In genomic region chrX:101334606-101335005, GRCm38 (mm10) we compare ENCODE assay signal across 10 mouse cellular contexts. TPM values are rescaled to one million over a fixed set of nuclear protein-coding genes. Genes with fewer than 3 reads are reported as not detected.
DNase-seq lines count a peak whose midpoint lies in the region; ATAC-seq and TF ChIP-seq lines count a peak whose summit lies in the region.
"Had no signal": no experiment of that assay in that cellular context is flagged by ENCODE, and none has a peak within 500 bp of the region (broad histone marks: within the 10 kb centered on the region; RNA-seq: fewer than 3 reads in every experiment).

No protein-coding gene starts in this region.

- 86% methylated on average over 5 of the region's 5 CpGs for WGBS in heart, adult 2 months
- 81% methylated on average over 5 of the region's 5 CpGs for WGBS in heart, embryonic 10.5 days
- 82% methylated on average over 5 of the region's 5 CpGs for WGBS in neural tube, embryonic 15.5 days
- 88% methylated on average over 5 of the region's 5 CpGs for WGBS in limb, embryonic 10.5 days

- no peaks in the 10 kb centered on the region for H3K9me3 ChIP-seq in heart, embryonic 10.5 days
- H3K9me3 ChIP-seq in neural tube, embryonic 15.5 days (replicated peaks) = no peaks in the 10 kb centered on the region
- H3K9me3 ChIP-seq in limb, embryonic 10.5 days (replicated peaks) = no peaks in the 10 kb centered on the region

- H3K27me3 ChIP-seq in heart, adult 2 months (ENCODE audit: control insufficient read depth, insufficient read depth, low read length) = no peaks in the 10 kb centered on the region
- peaks cover 7% of the 10 kb centered on the region; the same call in 1 of the 2 replicates for H3K27me3 ChIP-seq in heart, embryonic 10.5 days (ENCODE audit: insufficient read depth, poor library complexity, severe bottlenecking)
- no peaks in the 10 kb centered on the region for H3K27me3 ChIP-seq in neural tube, embryonic 15.5 days (replicated peaks)
- H3K27me3 ChIP-seq in limb, embryonic 10.5 days (ENCODE audit: low read depth, poor library complexity, severe bottlenecking) = peaks cover 67% of the 10 kb centered on the region

- H3K4me1 ChIP-seq in heart, adult 2 months (ENCODE audit: control insufficient read depth, insufficient read depth, low read length) = no peaks in the 10 kb centered on the region; the same call in 1 of the 2 replicates
- 0 out of 2 replicates have a peak, but pooled peaks cover 4% of the 10 kb centered on the region for H3K4me1 ChIP-seq in heart, embryonic 10.5 days
- H3K4me1 ChIP-seq in neural tube, embryonic 15.5 days = peaks cover 6% of the 10 kb centered on the region; the same call in 1 of the 2 replicates
- peaks cover 5% of the 10 kb centered on the region for H3K4me1 ChIP-seq in limb, embryonic 10.5 days

- ATAC-seq in neural tube, embryonic 15.5 days (ENCODE audit: low FRiP score) = no peak
- ATAC-seq: inflammation-experienced regulatory T-cells, adult 6 months had no signal

- H3K27ac ChIP-seq in heart, adult 2 months = no peak overlapping the region
- no peak overlapping the region for H3K27ac ChIP-seq in heart, embryonic 10.5 days
- H3K27ac ChIP-seq in neural tube, embryonic 15.5 days (replicated peaks) = no peak overlapping the region
- H3K27ac ChIP-seq in limb, embryonic 10.5 days = no peak overlapping the region

- TF ChIP-seq CTCF in heart, adult 2 months (IDR thresholded peaks at IDR 0.05) = peak; percentile 62

- DNase-seq in heart, adult 2 months = no peak
- DNase-seq in heart, embryonic 10.5 days (ENCODE audit: low spot score) = no peak
- DNase-seq in neural tube, embryonic 10.5 days (ENCODE audit: extremely low spot score, low spot score) = peak; percentile 27
- DNase-seq in limb, embryonic 10.5 days (ENCODE audit: low spot score) = peak; percentile 35
- peak; percentile 22 to 38 for DNase-seq in thymus, postnatal 36 days
- no peak for DNase-seq in cerebellum, adult 8-10 months
- no peak for DNase-seq in left cerebral cortex, postnatal 25 days (ENCODE audit: low spot score in 2 of 2)

- intact Hi-C loops in heart, adult 2 months (cut with DNase I) = loop anchor here (5.0 kb wide), 3 partner anchors 62 to 88 kb away; partner anchors contain the start of genes Foxo4, Med12 and Zmym3
- intact Hi-C loops in left cerebral cortex, postnatal 25 days (cut with DNase I) = loop anchor here (5.0 kb wide), 1 partner anchor 112 kb away; the partner anchor contains the start of gene Snx12

- TF ChIP-seq EP300 in heart, adult 2 months (IDR thresholded peaks at IDR 0.05; ENCODE audit: insufficient read depth, low read depth, low read length) = no peak

- TF ChIP-seq POLR2A in heart, adult 2 months (IDR thresholded peaks at IDR 0.05; ENCODE audit: insufficient read depth, low read depth, low read length) = no peak

- no peaks in the 10 kb centered on the region for H3K36me3 ChIP-seq in heart, adult 2 months (ENCODE audit: control insufficient read depth, insufficient read depth, low read length)
- H3K36me3 ChIP-seq in heart, embryonic 10.5 days = no peaks in the 10 kb centered on the region
- H3K36me3 ChIP-seq in neural tube, embryonic 15.5 days = no peaks in the 10 kb centered on the region
- no peaks in the 10 kb centered on the region for H3K36me3 ChIP-seq in limb, embryonic 10.5 days

- H3K4me2 ChIP-seq in neural tube, embryonic 15.5 days = no peak overlapping the region

- no peak overlapping the region for H3K4me3 ChIP-seq in heart, adult 2 months
- no peak overlapping the region for H3K4me3 ChIP-seq in heart, embryonic 10.5 days
- H3K4me3 ChIP-seq in neural tube, embryonic 15.5 days (replicated peaks) = no peak overlapping the region
- no peak overlapping the region for H3K4me3 ChIP-seq in limb, embryonic 10.5 days

- no peaks in the 10 kb centered on the region for H3K79me2 ChIP-seq in heart, adult 2 months (replicated peaks; ENCODE audit: control insufficient read depth, insufficient read depth, low read length)

- no peak overlapping the region for H3K9ac ChIP-seq in heart, adult 2 months (ENCODE audit: low read depth, low read length)
- no peak overlapping the region for H3K9ac ChIP-seq in neural tube, embryonic 15.5 days (replicated peaks)

RNA-seq across cellular contexts. Expression of gene Nlgn3, which starts 35.6 kb away (rescaled TPM):
- 1 to 10 TPM in 1 of 2 experiments, under 1 TPM in 1; 0.42 to 1.0 TPM for total RNA-seq in heart, adult 2 months (2021)
- polyA plus RNA-seq in heart, adult 2 months (2012; rRNA removed) = 0.20 and 1.1 TPM in 2 replicates
- 2.2 and 2.4 TPM in 2 replicates for polyA plus RNA-seq in heart, embryonic 10.5 days (2016; fragmentation: Nextera tagmentation; extraction: Ambion mirVana)
- 72.1 and 77.2 TPM in 2 replicates for polyA plus RNA-seq in neural tube, embryonic 15.5 days (2015; fragmentation: Nextera tagmentation; extraction: Ambion mirVana)
- polyA plus RNA-seq in limb, embryonic 10.5 days (2016; fragmentation: Nextera tagmentation; extraction: Ambion mirVana) = 1.6 and 7.8 TPM in 2 replicates
- total RNA-seq in left cerebral cortex, postnatal 25 days (2021) = 100 to 1,000 TPM; 174 to 180 TPM
- total RNA-seq: common myeloid progenitor, adult 5-6 weeks had no signal

RNA-seq across cellular contexts. Expression of gene Gjb1, which starts 41.6 kb away (rescaled TPM):
- total RNA-seq in heart, adult 2 months (2021) = not detected
- polyA plus RNA-seq in heart, adult 2 months (2012; rRNA removed) = 0.12 and 0.56 TPM in 2 replicates
- 0.43 and 6.9 TPM in 2 replicates for polyA plus RNA-seq in heart, embryonic 10.5 days (2016; fragmentation: Nextera tagmentation; extraction: Ambion mirVana)
- polyA plus RNA-seq in neural tube, embryonic 15.5 days (2015; fragmentation: Nextera tagmentation; extraction: Ambion mirVana) = 1.8 and 4.6 TPM in 2 replicates
- not detected in 2 replicates for polyA plus RNA-seq in limb, embryonic 10.5 days (2016; fragmentation: Nextera tagmentation; extraction: Ambion mirVana)
- total RNA-seq in left cerebral cortex, postnatal 25 days (2021) = 10 to 100 TPM in 1 of 2 experiments, 1 to 10 TPM in 1; 8.3 to 10.3 TPM
- total RNA-seq: common myeloid progenitor, adult 5-6 weeks had no signal
- polyA plus RNA-seq: inflammation-experienced regulatory T-cells, adult 6 months had no signal

Comparison
In these comparisons a context has a peak if more than half of its experiments do, and no peak if none do; other contexts are left out.
1. DNase-seq: peak in neural tube, embryonic 10.5 days (single experiment), limb, embryonic 10.5 days (single experiment) and thymus, postnatal 36 days (2 of 2); none in heart, adult 2 months (0 of 2), heart, embryonic 10.5 days (single experiment), cerebellum, adult 8-10 months (single experiment) and left cerebral cortex, postnatal 25 days (0 of 2).